Mouse (Mus musculus): Measurements from ENCODE around the gene Slc22a13.

DNA sequence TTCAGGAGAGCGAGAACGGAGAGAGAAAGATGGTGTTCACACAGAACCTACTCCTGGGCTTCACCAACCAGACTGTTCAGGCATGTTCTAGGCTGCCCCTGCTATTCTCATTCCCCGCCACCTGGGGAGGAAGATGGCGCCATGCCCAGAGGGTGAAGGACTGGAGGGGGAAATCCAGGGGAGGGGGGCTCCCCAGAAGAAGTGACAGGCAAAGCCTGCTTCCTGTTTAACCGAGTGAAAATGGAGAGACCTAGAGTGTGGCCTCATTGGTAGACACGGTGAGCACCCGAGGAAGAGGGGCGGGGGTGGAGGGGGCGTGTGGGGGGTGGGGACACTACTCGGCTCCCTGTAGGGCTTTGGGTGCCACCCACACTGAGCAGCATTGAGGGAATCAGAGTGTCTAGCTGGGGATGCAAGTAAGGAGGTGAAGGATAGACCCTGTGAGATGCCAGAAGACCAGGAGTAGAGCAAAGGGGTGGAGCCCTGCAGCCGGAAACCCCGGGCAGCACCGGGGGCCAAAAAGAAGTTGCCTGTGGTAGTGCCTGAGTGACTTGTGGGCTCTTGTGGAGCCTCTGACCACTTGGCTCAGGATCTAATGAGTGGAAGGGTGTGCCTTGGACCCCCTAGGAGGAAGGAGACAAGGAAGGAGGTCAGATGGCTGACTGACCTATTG, 62.7 kb downstream of the Slc22a13 start:
- TF ChIP-seq POLR2A (IDR thresholded peaks at IDR 0.05; ENCODE audit: borderline replicate concordance, extremely low read depth, insufficient read depth, insufficient read length, poor library complexity, severe bottlenecking) (no peak), CTCF (IDR thresholded peaks at IDR 0.05; ENCODE audit: borderline replicate concordance, extremely low read depth, insufficient read depth, insufficient read length) (no peak)

Measured in brain, embryonic 14.5 days (tissue).